Mouse (Mus musculus) lung, embryonic 15.5 days (tissue): ENCODE data around the gene Pum1. TPM values are rescaled to one million over a fixed set of nuclear protein-coding genes. Genes with fewer than 3 reads are reported as not detected.

Experiments
- ATAC-seq: fragments of 200-750 bp; cut with Nextera tagmentation; 2 replicates; pipeline ENCODE4 v1.8.0; 2017; ENCODE audit warnings: moderate number of reproducible peaks, borderline replicate concordance; ENCODE audit not compliant: low FRiP score, low TSS enrichment; ENCODE audit errors: extremely low read depth
- H3K27ac ChIP-seq: fragments of 300-500 bp; sonication (generic); 2 replicates; pipeline ENCODE4 v1.5.1; 2015; ENCODE audit warnings: moderate library complexity, mild to moderate bottlenecking, inconsistent platforms
- H3K27me3 ChIP-seq: fragments of 300-500 bp; sonication (generic); 2 replicates; pipeline ENCODE4 v1.6.1; 2015; ENCODE audit warnings: inconsistent platforms
- H3K36me3 ChIP-seq: fragments of 300-500 bp; sonication (generic); 2 replicates; pipeline ENCODE4 v1.6.1; 2015; ENCODE audit warnings: inconsistent platforms
- H3K4me1 ChIP-seq: fragments of 300-500 bp; sonication (generic); 2 replicates; pipeline ENCODE4 v1.6.1; 2015; ENCODE audit warnings: inconsistent platforms
- H3K4me2 ChIP-seq: fragments of 300-500 bp; sonication (generic); 2 replicates; pipeline ENCODE4 v1.6.1; 2015; ENCODE audit warnings: inconsistent platforms, mild to moderate bottlenecking, moderate library complexity
- H3K4me3 ChIP-seq: fragments of 300-500 bp; sonication (generic); 2 replicates; pipeline ENCODE4 v1.5.1; 2015; ENCODE audit warnings: mild to moderate bottlenecking, inconsistent platforms
- H3K9ac ChIP-seq: fragments of 300-500 bp; sonication (generic); 2 replicates; pipeline ENCODE4 v1.6.1; 2015; ENCODE audit warnings: inconsistent platforms
- H3K9me3 ChIP-seq: fragments of 300-500 bp; sonication (generic); 2 replicates; pipeline ENCODE4 v1.6.1; 2016; ENCODE audit warnings: inconsistent platforms
- WGBS: fragments of 180-500 bp; shearing (Covaris S2); methylation state at CpG from one replicate; pipeline ENCODE4 v1.1.7; 2015; 5-methylcytosine and 5-hydroxymethylcytosine counted together
- polyA plus RNA-seq: library from polyadenylated mRNA; unstranded; fragments of >200 nt; fragmentation: Nextera tagmentation; extraction: Ambion mirVana; gene quantifications from 2 replicates; pipeline ENCODE4 v1.2.1, GENCODE M21; 2015

Gene Pum1
- polyA plus RNA-seq, 1 experiment from 2014 or later: 88.3 TPM

DNA sequence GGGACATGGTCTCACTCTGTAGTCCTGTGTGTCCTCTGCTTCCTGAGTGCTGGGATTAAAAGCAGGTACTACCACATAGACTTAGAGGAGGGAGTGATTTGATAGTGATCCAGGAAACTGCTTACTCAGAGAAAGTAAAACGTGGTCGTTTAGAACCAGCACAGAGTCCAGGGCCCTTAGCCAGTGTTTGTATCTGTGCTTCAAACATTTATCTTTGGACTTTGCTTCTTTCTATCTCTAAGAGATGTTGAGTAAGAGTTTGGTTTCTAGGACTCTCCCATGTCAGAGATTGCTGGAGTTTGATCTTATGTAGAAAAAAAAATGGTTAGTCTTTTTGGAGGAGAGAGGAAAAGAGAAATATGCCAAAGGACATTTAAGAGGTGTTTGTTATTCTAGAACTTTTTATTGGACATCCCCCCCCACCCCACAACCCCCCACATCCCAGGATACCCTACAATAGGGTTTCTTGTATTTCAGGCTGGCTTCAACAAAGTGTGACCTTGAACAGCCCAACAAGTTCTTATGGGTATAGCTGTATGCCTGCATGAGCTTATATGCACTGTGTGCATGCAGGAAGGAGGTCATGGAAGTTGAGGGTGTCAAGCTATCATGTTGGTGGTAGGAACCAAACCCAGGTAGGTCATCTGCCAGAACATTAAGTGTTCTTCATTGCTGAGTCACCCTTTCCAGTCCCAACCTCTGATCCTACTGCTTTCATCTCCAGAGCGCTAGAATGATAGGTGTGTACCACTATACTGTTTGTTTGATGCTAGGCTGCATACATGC lies 43.3 kb downstream of the Pum1 start:
- WGBS: 59% methylated on average over 3 of the region's 3 CpGs
- H3K9me3 ChIP-seq: no peaks in the 10 kb centered on the region
- H3K4me2 ChIP-seq: no peak overlapping the region
- no peaks in the 10 kb centered on the region for H3K4me1 ChIP-seq
- H3K36me3 ChIP-seq: peaks cover 31% of the 10 kb centered on the region
- H3K27ac ChIP-seq: no peak overlapping the region
- H3K9ac ChIP-seq: no peak overlapping the region
- no peak overlapping the region for H3K4me3 ChIP-seq
- no peak for ATAC-seq
- no peaks in the 10 kb centered on the region for H3K27me3 ChIP-seq

DNA sequence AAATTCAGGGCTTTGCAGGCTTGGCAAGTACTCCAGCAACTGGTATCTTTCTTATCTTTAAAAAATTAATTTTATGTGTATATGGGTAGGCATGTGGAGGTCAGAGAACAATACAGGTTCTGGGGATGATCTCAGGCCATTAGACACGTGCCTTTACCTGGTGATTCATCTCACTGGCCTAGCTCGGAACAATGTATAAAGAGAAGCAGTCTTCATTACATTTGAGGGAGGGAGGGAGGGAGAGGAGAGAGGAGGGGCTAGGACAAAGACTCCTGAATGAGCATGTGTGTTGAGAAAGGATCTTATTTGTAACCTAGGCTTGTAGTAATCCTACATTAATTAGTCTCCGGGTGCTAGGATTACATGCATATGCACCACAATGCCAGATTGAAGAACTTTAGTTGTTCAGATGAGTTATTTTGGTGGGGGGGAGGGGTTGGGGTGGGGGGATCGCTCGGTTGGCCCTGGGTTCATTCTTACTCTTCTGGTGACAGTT lies 48.3 kb downstream of the Pum1 start:
- Histone ChIP-seq H3K4me3 (no peak overlapping the region), H3K9ac (no peak overlapping the region), H3K4me1 (peaks cover 13% of the 10 kb centered on the region), H3K4me2 (no peak overlapping the region), H3K27me3 (no peaks in the 10 kb centered on the region), H3K9me3 (no peaks in the 10 kb centered on the region), H3K27ac (no peak overlapping the region), H3K36me3 (no peaks in the 10 kb centered on the region)
- 71% methylated on average over 5 of the region's 5 CpGs for whole genome bisulfite sequencing
- ATAC-seq: no peak

DNA sequence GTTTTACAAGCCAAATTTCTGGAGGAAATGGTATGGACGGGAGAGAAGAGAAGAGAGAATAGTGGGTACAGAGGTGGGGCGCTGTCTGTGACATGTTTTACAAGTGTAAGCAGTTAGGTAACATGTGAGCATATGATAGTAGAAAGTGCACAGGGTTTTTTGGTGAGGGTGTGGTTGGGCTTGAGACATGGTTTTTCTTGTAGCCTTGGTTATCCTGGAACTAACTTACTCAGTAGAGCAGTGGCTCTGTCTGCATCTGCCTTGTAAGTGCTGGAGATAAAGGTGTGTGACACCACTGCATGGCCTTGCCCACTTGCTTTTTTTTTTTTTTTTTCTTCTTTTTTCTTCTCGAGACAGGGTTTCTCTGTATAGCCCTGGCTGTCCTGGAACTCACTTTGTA lies 49.2 kb downstream of the Pum1 start:
- ATAC-seq: 0 out of 2 replicates have a peak, but pooled peaks have one; percentile 39
- Histone ChIP-seq H3K9ac (no peak overlapping the region), H3K36me3 (no peaks in the 10 kb centered on the region), H3K9me3 (no peaks in the 10 kb centered on the region), H3K27ac (no peak overlapping the region), H3K27me3 (no peaks in the 10 kb centered on the region), H3K4me1 (peaks cover 13% of the 10 kb centered on the region), H3K4me3 (no peak overlapping the region), H3K4me2 (no peak overlapping the region)
- WGBS: 81% methylated on average over 3 of the region's 3 CpGs

DNA sequence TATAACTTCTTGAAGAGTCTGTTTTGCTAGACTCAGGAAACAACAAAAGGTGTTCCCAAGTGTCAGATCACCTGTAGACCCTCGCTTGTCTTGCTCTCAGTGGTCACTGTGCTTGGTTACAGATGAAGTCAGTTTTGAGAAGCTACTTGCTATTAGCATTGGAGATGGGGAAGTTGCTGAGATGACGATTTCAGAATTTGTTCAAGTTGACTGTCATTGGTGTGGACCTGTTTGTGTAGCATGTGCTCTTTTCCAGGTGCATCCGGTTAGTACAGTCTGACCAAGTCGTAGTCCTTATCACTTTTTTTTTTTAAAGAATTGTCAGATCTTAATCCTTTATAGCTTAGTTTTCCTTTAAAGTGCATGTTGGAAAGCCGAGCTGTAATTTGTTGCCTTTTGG lies 50.3 kb downstream of the Pum1 start:
- Histone ChIP-seq H3K27ac (no peak overlapping the region), H3K36me3 (no peaks in the 10 kb centered on the region), H3K9ac (no peak overlapping the region), H3K4me3 (no peak overlapping the region), H3K4me1 (peaks cover 13% of the 10 kb centered on the region), H3K9me3 (no peaks in the 10 kb centered on the region), H3K27me3 (no peaks in the 10 kb centered on the region), H3K4me2 (no peak overlapping the region)
- no peak for ATAC-seq
- 68% methylated on average over 5 of the region's 5 CpGs for WGBS

DNA sequence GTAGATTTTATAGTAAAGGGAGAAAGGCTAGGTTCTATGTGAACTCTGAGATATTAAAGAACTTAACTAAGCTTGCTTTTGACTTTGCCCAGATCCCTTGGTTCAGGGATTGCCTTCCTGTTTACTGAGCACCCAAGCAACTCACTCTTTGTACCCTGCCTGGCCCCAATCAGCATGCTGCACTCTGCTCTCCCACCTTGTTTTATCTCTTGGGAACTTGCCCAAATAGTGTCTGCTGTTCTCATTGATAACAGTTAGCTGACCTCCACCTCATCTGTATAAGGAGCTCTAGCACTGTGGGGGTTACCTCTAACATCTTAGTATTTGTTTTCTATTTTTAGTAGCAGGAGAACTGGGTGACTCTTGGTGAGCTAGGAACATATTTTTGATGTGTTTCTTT lies 52.0 kb downstream of the Pum1 start:
- no peak overlapping the region for H3K4me3 ChIP-seq
- no peaks in the 10 kb centered on the region for H3K27me3 ChIP-seq
- peaks cover 4% of the 10 kb centered on the region for H3K36me3 ChIP-seq
- no peak overlapping the region for H3K9ac ChIP-seq
- H3K9me3 ChIP-seq: no peaks in the 10 kb centered on the region
- no peak overlapping the region for H3K4me2 ChIP-seq
- ATAC-seq: peak; percentile 72; the same call in 1 of the 2 replicates
- peaks cover 15% of the 10 kb centered on the region for H3K4me1 ChIP-seq
- H3K27ac ChIP-seq: no peak overlapping the region

DNA sequence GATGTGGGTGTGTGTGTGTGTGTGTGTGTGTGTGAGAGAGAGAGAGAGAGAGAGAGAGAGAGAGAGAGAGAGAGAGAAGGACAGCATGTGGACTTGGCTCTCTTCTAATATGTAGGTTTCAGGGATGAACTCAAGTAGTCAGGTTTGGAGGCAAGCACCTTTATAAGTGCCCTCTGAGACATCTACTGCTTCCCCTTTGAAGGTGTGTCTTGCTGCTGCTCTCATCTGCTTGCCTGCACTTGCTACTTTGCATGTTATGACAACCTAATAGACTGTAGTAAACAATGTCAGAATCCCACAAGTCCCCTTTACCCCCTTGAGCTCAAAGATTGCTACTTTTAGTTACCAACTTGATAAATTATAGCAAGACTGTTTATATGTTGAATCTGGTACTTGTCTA lies 52.5 kb downstream of the Pum1 start:
- H3K4me3 ChIP-seq: no peak overlapping the region
- no peak overlapping the region for H3K9ac ChIP-seq
- H3K4me1 ChIP-seq: peaks cover 18% of the 10 kb centered on the region
- H3K4me2 ChIP-seq: no peak overlapping the region
- no peaks in the 10 kb centered on the region for H3K27me3 ChIP-seq
- peaks cover 9% of the 10 kb centered on the region for H3K36me3 ChIP-seq
- ATAC-seq: no peak
- no peaks in the 10 kb centered on the region for H3K9me3 ChIP-seq
- no peak overlapping the region for H3K27ac ChIP-seq

DNA sequence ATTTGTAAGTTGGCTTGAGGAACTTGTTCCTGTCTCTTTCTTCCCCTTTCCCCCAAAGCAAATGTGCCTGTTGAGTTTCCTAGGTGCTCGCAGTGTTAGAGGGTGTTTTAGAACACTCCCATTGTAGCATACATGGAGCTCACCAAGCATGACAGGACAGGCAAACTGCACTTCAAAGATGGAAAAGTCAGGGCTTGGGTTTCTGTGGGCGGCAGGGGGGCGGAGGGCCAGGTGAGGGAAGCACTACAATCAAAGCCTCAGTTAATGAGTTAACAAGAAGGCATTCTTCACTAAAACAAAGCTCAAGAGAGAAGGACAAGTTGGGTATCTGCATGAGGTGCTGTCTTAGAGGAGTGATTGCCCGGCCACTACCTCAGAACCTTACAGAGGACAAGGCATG lies 56.2 kb downstream of the Pum1 start:
- no peak for ATAC-seq
- Histone ChIP-seq H3K27me3 (no peaks in the 10 kb centered on the region), H3K9me3 (no peaks in the 10 kb centered on the region), H3K4me3 (no peak overlapping the region), H3K27ac (no peak overlapping the region), H3K9ac (no peak overlapping the region), H3K4me1 (peaks cover 21% of the 10 kb centered on the region), H3K4me2 (no peak overlapping the region), H3K36me3 (peaks cover 10% of the 10 kb centered on the region)
- 69% methylated on average over 4 of the region's 4 CpGs for WGBS

DNA sequence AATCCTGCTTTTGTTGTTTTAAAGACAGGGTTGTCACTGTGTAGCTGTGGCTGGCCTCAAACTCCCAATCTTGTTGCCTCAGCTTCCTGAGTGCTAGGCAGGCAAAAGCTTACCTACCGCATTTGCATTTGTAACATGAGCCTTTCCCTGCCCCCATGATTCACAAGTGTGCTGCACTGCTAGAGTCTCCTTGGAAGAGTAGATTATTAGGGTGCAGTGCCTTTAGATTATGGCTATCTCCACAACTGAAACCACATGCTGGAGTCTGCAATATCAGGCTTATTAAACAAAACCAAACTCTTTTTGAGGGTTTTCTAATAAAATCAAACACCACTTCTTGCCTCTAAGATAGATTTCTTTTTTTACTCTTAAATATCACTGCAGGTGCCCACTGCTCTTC lies 59.5 kb downstream of the Pum1 start:
- no peaks in the 10 kb centered on the region for H3K27me3 ChIP-seq
- 13% methylated on average over 1 of the region's 1 CpGs for WGBS
- H3K9ac ChIP-seq: no peak overlapping the region
- ATAC-seq: no peak
- no peak overlapping the region for H3K27ac ChIP-seq
- no peaks in the 10 kb centered on the region for H3K9me3 ChIP-seq
- peaks cover 18% of the 10 kb centered on the region for H3K36me3 ChIP-seq
- no peak overlapping the region for H3K4me3 ChIP-seq
- H3K4me2 ChIP-seq: no peak overlapping the region
- H3K4me1 ChIP-seq: 0 out of 2 replicates have a peak, but pooled peaks cover 14% of the 10 kb centered on the region

DNA sequence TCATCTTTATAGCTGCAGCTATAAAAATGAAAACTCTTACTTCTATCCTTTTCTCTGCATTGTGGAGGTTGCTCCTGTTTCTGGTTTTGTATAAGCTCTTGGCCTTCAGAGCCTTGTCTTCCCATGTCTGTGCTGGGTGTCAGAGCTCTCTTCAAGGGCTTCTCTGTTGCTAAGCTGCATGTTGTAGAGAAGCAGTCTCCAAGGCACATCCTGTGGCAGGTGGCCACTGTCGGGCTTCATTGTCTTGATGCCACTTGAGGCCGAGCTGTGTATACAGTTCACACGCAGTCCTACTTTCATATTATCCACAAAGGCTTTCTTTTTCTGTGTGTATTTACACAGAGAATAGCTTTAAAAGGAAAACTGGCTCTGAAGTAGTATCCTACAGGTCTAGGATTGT lies 63.0 kb downstream of the Pum1 start:
- H3K27ac ChIP-seq: no peak overlapping the region
- H3K4me3 ChIP-seq: no peak overlapping the region
- H3K4me2 ChIP-seq: no peak overlapping the region
- H3K36me3 ChIP-seq: peaks cover 30% of the 10 kb centered on the region
- 0 out of 2 replicates have a peak, but pooled peaks cover 9% of the 10 kb centered on the region for H3K4me1 ChIP-seq
- H3K9me3 ChIP-seq: no peaks in the 10 kb centered on the region
- H3K9ac ChIP-seq: no peak overlapping the region
- H3K27me3 ChIP-seq: no peaks in the 10 kb centered on the region
- 54% methylated on average over 3 of the region's 3 CpGs for WGBS
- no peak for ATAC-seq

DNA sequence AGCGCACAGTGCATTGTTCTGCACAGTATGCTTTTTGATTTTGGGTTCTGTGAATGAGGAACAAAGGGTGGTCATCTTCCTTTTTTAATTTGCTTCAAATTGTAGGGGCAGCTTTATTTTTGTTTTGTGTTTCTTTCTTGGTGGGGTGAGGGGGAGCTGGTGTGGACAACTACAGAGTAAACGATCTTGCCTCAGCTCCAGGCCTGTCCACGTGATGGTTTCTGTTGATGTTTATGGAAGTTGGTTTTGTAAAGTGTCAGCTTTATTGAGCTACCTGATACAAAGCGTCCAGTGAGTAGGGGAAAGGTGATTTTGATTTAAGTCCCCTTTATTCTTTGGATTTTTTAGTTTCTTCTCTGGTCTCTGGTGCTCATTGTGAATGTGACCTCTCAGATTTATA lies 72.8 kb downstream of the Pum1 start:
- H3K27me3 ChIP-seq: no peaks in the 10 kb centered on the region
- H3K4me2 ChIP-seq: no peak overlapping the region
- 0 out of 2 replicates have a peak, but pooled peaks cover 6% of the 10 kb centered on the region for H3K4me1 ChIP-seq
- no peak overlapping the region for H3K4me3 ChIP-seq
- no peak overlapping the region for H3K9ac ChIP-seq
- no peak overlapping the region for H3K27ac ChIP-seq
- WGBS: 66% methylated on average over 4 of the region's 4 CpGs
- ATAC-seq: no peak
- peaks cover 14% of the 10 kb centered on the region for H3K36me3 ChIP-seq
- no peaks in the 10 kb centered on the region for H3K9me3 ChIP-seq

DNA sequence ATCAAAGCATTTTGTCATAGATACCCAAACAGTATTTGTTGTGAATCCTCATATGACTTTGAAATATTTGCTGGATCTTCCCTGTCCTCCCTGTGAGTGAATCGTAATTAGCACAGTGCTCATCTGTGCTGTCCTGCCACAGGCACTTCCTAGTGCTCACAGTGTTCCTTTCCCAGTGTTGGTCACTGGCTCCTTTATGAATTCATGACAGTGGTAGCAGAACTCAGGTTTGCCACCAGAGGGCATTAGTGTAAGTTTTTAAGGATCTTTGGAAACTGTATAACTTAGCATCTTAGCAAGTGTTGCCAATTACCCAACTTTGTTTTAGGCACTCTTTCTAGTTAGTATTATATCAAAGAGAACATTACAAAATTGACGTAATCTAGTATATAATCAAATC lies 75.4 kb downstream of the Pum1 start:
- no peak overlapping the region for H3K27ac ChIP-seq
- no peak for ATAC-seq
- H3K9ac ChIP-seq: no peak overlapping the region
- H3K27me3 ChIP-seq: no peaks in the 10 kb centered on the region
- no peak overlapping the region for H3K4me3 ChIP-seq
- H3K9me3 ChIP-seq: no peaks in the 10 kb centered on the region
- WGBS: 57% methylated on average over 2 of the region's 2 CpGs
- H3K4me2 ChIP-seq: no peak overlapping the region
- 0 out of 2 replicates have a peak, but pooled peaks cover 6% of the 10 kb centered on the region for H3K4me1 ChIP-seq
- peaks cover 28% of the 10 kb centered on the region for H3K36me3 ChIP-seq

DNA sequence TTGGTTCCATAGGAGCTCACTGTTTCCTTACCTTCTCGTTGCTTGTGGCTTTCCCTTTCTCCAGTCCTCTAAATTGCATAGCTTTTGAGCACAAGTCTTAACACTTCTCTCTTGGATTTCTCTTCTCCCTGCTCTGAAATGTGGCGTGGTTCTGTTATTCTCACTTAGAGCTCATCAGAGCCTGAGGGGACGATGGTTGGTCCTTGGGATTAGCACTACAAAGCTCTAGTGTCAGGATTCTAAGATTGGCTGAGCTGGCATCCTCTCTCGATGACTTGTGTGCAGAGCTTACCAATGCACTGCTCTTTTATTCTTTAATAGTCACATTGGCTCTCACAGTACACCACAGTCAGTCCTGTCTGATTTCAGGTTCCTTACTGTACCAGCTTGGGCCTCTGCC lies 80.9 kb downstream of the Pum1 start:
- Histone ChIP-seq H3K4me1 (no peaks in the 10 kb centered on the region), H3K27ac (no peak overlapping the region), H3K9me3 (no peaks in the 10 kb centered on the region), H3K4me2 (no peak overlapping the region), H3K9ac (no peak overlapping the region), H3K27me3 (no peaks in the 10 kb centered on the region), H3K36me3 (peaks cover 77% of the 10 kb centered on the region), H3K4me3 (no peak overlapping the region)
- no peak for ATAC-seq
- 79% methylated on average over 4 of the region's 4 CpGs for WGBS
